Mouse (Mus musculus): ENCODE measurements around the gene St3gal3.
A peak's percentile ranks its signal among the peaks of the same experiment; 100 is the strongest.

Gene St3gal3

DNA sequence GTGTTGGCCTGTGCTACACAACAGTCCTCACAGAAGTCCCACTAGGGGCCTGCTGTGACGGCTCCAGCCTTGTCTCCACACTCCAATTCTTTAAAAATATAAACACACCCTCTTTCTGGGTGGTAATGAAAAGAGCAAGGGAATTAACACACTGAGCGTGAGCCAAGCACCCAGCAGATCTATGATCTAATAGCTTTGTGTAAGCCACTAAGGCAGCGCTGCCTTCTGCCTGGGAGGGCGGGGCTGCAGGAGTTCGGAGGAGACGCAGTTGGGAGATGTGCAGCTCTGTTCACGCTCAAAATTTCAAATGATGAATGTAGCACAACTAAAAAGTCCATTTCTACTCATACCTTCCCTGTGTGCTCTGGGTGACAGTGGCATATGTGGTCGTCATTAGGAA, 115.1 kb downstream of the St3gal3 start:
- DNase-seq (ENCODE audit: low spot score) = no peak

DNA sequence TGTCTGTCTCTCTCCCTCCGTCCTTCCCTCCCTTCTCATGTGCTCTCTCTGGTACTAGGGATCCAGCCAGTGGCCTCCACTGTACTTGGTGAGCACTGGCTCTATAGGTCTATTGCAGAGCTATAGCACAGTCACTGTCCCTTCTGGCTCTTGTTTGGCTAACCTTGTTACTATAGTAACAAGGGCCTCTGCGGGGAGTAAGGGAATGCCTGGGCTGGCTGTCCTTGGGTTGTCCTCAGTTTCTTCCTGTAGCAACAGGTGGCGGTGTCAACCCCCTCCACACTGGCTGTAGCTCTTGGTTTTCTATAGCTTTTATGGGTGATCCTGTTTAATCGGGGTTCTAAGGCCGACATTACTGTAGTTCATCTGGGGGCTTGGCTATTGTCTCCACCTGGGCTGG, 115.5 kb downstream of the St3gal3 start:
- DNase-seq (ENCODE audit: low spot score) = no peak

DNA sequence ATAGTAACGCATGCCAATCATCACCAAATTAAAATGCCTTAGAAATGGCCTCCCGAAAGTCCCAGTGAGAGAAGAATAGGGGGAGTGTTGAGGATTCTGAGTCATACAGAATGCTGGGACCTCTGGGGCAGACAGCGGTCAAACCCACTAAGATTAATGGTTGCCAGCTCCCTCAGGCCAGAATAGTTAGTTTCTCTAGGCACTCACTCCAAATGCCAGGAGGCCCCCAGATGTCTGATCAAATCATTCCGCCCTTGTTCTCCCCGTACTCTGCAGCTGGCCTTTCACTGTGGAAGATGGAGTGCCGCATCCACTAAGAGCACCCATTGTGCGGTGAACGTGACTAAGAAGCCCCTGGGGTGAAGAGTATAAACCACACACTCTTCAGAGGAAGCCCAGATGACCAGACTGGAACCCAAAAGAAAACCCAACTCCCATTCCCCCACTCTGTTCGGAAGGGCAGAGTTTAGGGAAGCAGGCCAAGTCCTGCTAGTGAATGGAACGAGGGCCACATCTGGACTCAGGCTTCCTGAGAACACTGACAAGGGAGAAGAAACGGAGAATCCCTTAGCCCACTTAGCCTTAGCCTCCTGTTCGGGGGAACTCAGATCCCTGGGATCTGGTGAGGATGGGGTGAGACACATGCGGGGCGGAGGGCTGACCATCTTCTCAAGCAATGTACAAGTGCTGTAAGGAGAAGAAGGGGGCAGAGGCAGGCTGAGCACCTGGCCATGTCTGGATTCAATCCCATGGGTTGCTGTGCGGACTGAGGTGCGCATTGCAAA, 117.5 kb downstream of the St3gal3 start:
- DNase-seq (ENCODE audit: low spot score) = no peak

DNA sequence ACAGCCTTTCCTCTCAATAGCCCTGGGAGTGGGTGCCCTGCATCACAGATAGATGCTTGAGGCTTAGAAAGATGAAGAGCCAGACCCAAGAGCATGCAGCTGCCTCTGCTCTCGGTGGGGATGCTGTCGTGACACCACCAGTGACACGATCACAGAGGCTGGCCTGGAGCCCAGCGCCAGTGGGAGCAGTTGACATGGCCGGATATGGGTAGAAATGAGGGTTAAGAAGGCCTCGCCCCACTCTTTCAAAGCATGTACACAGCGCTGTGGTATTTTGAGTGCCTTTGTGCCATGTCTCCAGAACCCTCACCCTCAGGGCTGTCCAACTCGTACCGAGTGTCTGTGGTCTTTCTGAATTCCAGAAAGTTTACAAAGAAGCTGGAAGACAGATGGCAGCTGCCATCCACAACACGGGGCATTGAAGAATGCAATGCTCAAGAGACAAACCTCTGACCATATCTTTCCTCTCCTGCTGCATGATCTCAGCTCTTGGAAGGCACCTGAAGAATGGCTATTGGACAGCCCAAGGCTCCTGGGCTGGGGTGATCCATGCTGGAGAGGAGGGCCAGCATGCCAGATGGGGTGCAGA, 118.3 kb downstream of the St3gal3 start:
- no peak for DNase-seq (ENCODE audit: low spot score)

- no peak for DNase-seq (ENCODE audit: low spot score)
Measured at GRCm38 (mm10) chr4:118015636-118016035, 119.1 kb downstream of the St3gal3 start.

DNA sequence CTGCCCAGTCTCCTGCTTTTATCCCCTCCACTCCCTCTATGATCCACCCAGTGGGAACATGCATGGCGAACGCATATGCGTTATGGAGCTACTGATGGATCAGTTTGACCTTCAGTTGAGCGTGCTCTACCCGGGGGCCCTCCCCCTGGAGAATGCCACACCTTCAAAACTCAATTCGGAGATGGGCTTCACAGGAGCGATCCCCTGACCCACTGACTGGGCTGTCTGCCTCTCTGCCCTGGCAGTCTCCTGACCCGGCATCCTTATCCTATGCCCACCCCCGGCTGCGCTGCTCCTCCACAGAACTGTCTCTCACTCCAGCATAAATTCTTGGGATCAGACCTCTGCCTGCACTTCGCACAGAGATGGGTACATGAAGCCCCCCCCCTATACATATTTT, 119.6 kb downstream of the St3gal3 start:
- no peak for DNase-seq (ENCODE audit: low spot score)

GRCm38 (mm10) chr4:118010661-118011173, 124.0 kb downstream of the St3gal3 start:
- no peak for DNase-seq (ENCODE audit: low spot score)

GRCm38 (mm10) chr4:118008433-118009033, 126.2 kb downstream of the St3gal3 start:
- DNase-seq (ENCODE audit: low spot score) = no peak

DNA sequence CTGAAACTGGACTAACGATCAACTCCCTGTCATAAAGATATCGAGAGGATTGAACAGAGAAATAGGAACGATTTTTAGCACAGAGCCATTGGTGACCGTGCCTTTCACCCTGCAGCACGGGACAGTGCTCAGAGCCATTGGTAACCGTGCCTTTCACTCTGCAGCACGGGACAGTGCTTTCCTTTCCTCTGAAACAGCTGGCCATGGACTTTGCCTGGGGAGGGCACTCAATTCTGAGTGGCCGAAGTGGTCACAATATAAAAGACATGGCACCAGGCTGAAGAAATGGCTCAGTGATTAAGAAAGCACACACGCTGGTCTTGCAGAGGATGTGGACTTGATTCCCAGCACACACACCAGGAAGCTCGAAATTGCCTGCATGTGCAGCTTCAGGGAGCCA, 133.4 kb downstream of the St3gal3 start:
- no peak for DNase-seq (ENCODE audit: low spot score)

GRCm38 (mm10) chr4:118000605-118001208, 134.0 kb downstream of the St3gal3 start:
- no peak for DNase-seq (ENCODE audit: low spot score)

GRCm38 (mm10) chr4:117999951-118000350, 134.8 kb downstream of the St3gal3 start:
- no peak for DNase-seq (ENCODE audit: low spot score)

DNA sequence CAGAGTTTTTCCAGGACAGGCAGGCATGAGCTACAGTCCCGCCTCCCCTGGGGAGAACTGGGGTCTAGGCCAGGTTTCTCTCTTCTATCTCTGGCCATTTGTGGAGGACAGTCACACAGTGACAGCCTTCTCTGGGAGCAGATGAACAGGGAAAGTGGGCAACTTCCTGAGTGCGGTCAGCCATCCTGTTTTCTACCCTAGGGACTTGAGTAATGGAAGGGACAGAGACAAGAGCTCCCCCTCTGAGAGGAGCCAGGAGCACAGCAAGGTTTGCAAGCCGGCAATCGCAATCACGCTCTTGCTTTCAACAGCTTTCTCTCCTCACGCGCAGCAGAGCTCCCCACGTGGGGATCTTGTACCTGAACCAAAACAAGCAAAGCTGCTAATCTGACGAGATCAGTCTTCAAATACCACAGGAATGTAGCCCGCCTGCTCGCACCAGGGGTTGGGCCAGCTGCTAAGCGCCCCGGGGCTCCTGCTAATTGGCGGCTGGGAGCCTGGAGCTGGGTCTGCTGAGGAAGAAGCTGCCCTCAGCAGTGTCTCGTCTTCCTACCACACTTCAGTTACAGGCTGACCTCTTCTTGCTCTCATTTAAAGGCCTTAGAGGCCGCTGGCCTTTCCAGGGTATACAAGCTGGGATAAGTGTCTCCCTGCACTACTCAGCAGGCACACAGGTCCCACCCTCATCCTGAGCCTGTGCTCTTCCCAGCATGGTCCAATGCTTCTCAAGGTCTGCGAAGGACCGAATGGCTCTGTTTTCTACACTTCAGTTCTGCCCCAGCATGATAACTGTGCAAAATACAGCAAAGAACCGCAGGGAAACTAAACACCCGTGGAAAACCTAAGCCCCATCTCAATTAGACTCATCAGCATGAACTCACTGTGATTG, 137.1 kb downstream of the St3gal3 start:
- DNase-seq (ENCODE audit: low spot score) = peak; percentile 32

DNA sequence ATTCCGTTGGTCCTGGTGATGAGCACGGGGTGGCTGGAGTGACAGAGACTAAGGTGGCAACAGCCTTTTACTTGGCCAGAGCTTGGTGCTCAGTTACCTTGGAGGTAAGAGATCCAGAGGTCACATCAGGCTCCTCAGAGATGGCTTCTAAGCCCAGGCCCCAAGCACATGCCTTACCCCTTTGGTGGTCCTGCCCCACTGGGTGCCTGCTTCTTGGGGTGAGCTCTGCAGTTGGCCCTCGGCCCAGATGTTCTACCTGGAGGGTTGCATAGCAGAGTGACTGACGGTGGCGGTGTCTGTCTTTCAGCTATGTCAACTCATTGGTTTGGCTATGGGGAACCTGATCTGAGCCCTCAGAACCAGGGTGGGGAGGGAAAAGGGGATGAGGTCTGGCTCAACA, 138.0 kb downstream of the St3gal3 start:
- no peak for DNase-seq (ENCODE audit: low spot score)

- DNase-seq (ENCODE audit: low spot score) = no peak
Measured at GRCm38 (mm10) chr4:117995461-117995860, 139.3 kb downstream of the St3gal3 start.

DNA sequence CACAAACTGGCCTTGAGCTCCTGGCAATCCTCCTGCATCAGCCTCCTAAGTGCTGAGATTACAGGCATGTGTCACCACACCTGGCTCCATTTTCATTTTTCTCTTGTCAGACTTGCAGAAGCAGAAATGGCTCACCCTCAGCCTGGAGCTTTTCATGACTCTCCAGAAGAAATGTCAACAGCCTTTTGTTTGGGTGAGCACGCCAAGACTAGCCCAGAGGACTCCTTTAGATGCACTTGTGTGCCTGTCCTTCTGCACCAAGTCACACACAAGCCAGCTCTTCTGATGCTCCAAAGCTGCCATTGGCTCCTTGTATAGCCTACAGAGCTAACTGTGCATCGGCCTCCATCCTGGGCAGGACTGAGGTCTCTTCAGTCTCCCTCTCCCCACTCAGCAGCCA, 141.3 kb downstream of the St3gal3 start:
- no peak for DNase-seq (ENCODE audit: low spot score)

- no peak for DNase-seq (ENCODE audit: low spot score)
Measured at GRCm38 (mm10) chr4:117992872-117993271, 141.8 kb downstream of the St3gal3 start.

GRCm38 (mm10) chr4:117992036-117992435, 142.7 kb downstream of the St3gal3 start:
- no peak for DNase-seq (ENCODE audit: low spot score)

- no peak for DNase-seq (ENCODE audit: low spot score)
Measured at GRCm38 (mm10) chr4:117991055-117991627, 143.6 kb downstream of the St3gal3 start.

DNA sequence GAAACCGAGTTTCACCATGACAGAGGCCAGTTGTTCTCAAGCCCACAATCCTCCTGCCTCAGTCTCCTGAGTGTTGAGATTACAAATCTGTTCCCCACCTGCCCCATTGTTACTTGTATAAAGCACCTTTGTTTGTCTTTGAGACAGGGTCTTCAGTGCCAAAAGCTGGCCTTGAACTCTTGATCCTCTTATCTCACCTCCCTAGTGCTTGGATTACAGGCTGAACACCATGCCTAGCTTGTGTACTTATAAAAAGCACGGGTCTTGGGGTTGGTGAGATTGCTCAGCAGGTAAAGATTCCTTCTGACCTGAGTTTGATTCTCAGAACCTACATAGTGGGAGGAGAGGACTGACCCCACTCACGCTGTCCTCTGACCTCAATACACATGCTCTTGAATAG, 144.1 kb downstream of the St3gal3 start:
- no peak for DNase-seq (ENCODE audit: low spot score)

GRCm38 (mm10) chr4:117989801-117990200, 144.9 kb downstream of the St3gal3 start:
- DNase-seq (ENCODE audit: low spot score) = no peak

DNA sequence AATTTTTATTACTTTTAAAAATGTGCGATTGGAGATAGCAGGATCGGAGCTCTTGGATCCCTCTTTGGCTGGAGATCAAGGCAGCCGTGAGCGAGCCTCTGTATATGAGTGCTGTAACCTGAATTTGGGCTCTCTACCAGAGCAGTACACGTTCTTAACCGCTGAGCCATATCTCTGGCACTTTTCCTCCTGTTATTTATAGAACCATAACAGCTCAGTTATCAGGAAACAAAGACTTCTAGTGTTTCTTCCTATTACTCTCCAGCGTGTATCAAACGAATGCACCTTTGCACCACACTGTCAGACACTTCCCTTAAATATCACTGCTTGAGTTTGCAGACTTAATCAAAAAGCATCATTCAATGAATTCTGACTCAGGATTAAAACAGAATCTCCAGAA, 147.9 kb downstream of the St3gal3 start:
- DNase-seq (ENCODE audit: low spot score) = no peak

All from ovary, postnatal 14 days (tissue).